Mouse (Mus musculus): ENCODE results near the gene Ocrl.
A peak's percentile ranks its signal among the peaks of the same experiment; 100 is the strongest.

Ocrl gene

DNA sequence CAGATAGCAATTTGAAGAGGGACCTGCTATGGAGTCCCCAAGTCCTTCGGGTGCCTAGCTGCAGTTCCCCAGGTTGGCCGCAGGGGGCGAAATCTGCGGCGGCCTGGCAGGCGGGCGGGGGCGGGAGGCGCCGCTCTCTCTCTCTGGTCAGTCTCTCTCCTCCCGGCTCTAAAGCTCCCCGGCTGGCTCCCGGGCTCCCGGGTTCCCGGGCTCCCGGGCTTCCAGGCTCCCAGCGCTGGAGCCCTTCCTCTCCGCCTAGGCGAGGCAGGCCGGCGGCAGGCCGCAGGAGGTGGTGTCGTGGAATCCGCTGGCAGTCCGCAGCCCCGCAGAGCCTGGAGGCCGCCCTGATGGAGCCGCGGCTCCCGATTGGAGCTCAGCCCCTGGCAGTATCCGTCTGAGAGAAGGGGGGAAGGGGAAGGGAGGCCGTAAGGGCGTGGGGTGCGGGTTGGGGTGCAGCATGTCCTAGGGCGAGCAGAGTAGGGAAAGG is at the start of gene Ocrl:
Ocrl (plus strand) TSS at position 82 of the 487 bp plus-strand sequence.
- peak; percentile 54 for DNase-seq (ENCODE audit: low spot score)

DNA sequence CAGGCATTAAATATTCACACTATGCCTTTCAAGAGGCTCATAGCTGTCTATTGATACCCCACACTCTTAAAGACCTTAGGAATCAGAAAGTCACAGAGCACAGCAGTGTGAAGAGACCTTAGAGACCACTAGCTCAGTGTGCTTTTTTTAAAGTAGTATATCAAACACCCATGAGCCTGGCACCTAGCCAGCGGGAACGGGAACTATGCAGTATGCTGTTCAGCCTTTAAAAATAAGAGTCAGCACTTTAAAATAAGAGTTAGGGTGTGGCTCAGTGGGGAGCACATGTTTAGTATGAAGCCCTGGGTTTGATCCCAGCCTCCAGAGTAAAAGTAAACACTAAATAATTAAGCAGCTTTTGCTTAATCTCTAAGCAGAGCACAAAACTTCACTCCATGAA is 32.1 kb upstream of the Ocrl start:
- DNase-seq (ENCODE audit: low spot score), result no peak

GRCm38 (mm10) chrX:47882813-47883212 is 29.4 kb upstream of the Ocrl start:
- no peak for DNase-seq (ENCODE audit: low spot score)

GRCm38 (mm10) chrX:47887401-47887800 is 24.8 kb upstream of the Ocrl start:
- DNase-seq (ENCODE audit: low spot score), result no peak

- DNase-seq (ENCODE audit: low spot score), result no peak
Observed at GRCm38 (mm10) chrX:47891243-47891906, 20.8 kb upstream of the Ocrl start.

DNA sequence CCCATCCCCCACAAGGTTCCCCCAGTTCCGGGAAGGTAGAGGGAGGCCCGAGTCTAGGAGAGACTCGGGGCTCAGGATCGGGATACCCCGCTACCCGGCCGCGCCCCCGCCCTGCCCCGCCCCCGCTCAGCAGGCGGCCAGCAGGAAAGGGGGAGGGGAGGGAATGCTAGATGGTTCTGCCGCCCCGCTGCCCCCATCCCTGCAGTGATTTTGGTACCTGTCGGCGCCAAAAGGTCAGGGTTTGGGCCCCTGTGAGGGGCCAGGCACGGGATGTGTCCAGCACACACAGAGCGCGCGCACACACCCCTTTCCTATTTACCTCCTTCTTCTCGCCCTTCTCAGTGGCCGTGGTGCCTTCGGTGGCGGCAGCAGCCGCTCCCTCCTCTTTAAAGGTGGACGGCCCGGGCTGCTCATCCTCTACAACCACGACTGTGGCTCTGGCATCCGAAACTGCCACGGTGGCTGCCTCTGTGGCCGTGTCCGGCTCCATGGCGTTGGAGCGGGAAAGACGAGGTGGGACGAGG is 20.2 kb upstream of the Ocrl start:
- no peak for DNase-seq (ENCODE audit: low spot score)

- DNase-seq (ENCODE audit: low spot score), result no peak
Observed at GRCm38 (mm10) chrX:47892431-47893024, 19.7 kb upstream of the Ocrl start, which contains the start of gene Smarca1. TSS of gene Smarca1 (minus strand) at chrX:47892974.

DNA sequence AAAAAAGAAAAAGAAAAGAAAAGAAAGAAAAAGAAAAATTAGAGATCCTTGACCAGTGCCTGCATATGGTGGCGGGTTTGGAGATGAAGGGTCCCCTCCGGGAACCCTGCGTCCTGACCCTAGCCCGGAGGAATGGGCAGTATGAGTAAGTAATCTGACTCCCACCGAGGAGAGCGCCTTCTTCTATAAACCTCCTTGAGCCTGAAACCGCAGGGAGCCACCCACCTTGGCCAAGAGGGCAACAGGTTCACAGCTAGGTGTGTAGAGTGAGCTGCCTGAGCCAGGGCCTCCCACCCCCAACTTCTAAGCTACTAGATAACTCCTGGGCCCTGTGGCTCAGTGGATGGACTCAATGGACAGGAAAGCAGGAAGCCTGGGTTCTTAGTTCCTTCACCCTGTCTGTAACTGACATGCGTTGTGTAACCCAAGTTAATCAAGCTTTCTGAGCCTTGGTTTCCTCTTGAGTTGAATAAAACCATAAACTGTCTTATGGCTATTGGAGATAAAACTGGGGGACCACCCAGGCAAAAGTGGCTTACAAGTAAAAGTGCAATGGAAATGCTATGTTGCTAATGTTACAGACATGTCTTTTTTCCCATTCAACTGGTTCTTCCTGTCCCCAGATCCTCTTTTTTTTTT is 836 bp downstream of the Ocrl start:
- no peak for DNase-seq (ENCODE audit: low spot score)

- no peak for DNase-seq (ENCODE audit: low spot score)
Observed at GRCm38 (mm10) chrX:47913543-47913938, 1.4 kb downstream of the Ocrl start.

- DNase-seq (ENCODE audit: low spot score), result no peak
Observed at GRCm38 (mm10) chrX:47916831-47917230, 4.6 kb downstream of the Ocrl start.

DNA sequence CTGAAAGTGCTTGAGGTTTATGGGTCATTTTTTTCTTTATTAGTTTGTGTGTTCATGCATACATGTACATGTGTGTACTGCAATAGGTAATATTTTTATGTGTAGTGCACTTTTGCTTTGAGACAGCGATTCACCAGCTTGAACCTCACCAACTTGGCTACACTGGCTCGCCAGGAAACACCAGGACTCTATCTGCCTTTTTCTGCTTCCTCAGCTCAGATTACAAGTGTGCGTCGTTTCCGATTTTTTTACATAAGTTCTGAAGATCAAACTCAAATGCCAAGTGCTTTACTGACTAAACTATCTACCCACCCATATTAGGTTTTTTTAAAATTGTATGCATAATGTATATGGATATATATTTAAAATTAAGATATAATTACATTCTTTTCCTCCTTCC is 8.4 kb downstream of the Ocrl start:
- no peak for DNase-seq (ENCODE audit: low spot score)

DNA sequence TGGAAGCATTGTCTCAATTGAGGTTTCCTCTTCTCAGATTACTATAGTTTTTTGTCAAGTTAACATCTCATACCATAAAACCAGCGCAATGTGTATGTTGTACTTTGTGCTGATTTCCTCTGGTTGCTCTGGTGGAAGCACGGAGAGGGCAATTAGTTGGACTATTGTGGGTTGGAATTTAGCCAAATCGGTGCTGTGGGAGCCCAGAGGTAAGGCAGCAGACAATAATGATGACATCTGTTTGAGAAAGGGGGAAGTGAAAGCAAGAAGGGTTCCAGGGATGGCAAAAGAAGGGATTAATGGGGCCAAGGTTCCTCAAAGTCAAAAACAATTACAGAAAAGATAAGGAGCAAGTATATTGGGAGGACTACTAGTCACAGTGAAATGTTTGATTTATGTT is 15.8 kb downstream of the Ocrl start:
- DNase-seq (ENCODE audit: low spot score), result no peak

DNA sequence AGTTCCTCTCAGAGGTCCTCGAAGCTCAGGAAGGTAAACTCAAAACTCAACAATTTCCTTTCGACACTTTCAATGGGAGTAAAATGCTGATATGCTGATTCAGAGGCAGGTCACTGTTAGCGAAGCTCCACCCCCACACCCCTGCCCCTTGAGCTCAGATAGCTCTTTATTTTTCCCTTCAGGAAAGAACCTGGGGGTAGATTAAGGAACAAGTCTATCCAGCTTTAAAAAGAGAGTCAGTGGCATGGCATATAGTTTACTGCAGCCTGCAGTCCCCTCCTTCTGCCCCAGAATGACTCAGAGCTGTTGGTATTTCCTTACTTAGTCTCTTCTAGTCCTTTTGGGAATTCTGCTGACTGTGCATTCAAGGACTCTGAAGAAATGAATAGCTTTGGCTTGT is 18.3 kb downstream of the Ocrl start:
- DNase-seq (ENCODE audit: low spot score), result no peak

DNA sequence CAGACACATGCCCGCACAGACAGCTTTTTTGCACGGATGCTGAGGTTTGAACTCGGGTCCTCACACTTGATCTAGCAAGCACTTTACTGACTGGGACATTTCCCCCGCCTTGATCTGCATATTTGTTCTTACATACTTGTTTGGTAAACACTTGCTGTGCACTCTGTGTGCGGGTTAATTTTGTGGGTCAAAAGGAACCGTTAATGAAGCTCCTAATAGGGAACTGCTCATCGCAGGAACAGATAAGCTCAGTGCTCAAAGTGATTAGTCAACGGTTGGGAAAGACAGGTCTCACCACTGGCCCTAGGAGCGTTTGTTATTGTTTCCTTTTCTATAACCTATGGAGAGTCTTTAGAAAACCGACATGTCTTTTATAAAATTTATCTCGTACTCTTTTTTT is 22.2 kb downstream of the Ocrl start:
- DNase-seq (ENCODE audit: low spot score), result no peak

DNA sequence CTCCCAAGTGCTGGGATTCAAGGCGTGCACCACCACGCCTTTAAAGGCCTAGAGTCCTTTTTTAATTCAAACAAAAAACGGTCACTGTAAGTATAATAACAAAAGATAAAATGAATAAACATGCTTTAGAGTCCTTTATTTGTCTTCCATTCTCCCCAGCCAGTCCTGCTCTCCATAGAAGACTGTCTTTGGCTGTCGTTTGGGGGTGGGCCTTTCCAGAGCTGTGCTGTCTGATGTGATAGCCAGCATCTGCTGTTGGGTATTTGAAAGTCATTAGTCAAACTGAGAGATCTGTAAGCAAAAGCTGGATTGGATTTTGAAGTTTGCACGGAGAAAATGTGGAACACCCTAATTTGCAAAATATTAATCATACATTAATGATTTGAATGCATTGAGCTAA is 24.7 kb downstream of the Ocrl start:
- DNase-seq (ENCODE audit: low spot score), result no peak

- DNase-seq (ENCODE audit: low spot score), result no peak
Observed at GRCm38 (mm10) chrX:47937740-47938139, 25.6 kb downstream of the Ocrl start.

DNA sequence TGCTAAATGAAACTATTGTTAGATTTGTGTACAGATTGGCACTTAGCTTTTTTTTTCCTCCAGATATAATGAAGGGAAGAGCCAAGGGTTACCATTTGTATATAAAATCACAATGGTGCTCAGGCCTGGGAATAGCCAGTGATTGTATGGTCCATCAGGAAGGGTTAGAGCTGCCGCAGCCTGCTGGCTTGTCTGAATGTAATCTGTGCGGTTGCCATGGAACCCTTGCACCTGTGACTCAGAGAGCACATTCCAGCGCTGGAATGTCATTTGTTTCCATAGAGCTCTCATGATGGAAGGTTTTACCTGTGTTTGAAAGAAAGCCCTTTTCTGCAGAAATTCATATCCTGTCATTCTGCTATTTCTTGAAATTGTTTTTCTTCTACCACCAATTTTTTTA is 37.5 kb downstream of the Ocrl start:
- DNase-seq (ENCODE audit: low spot score), result no peak

- no peak for DNase-seq (ENCODE audit: low spot score)
Observed at GRCm38 (mm10) chrX:47962579-47962978, 50.4 kb downstream of the Ocrl start.

DNA sequence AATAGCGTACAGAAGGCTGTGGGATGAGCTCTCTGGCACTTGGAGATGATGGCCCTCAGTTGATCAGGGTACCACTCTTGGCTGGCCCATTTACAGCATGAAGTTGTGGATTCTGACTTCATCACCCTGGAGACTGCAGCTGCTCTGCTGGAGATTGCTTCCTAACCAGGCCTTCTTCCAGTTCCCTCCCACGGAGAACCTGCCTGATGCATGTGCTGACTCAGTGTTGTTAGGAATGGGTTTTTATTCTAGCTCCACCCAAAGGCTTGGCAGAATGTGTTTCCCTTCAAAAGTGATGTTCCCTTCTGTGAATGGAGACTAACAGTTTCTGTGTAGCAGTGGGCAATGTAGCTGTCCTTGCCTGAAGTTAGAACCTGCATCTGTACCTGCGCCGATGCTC is 58.2 kb downstream of the Ocrl start:
- no peak for DNase-seq (ENCODE audit: low spot score)

DNA sequence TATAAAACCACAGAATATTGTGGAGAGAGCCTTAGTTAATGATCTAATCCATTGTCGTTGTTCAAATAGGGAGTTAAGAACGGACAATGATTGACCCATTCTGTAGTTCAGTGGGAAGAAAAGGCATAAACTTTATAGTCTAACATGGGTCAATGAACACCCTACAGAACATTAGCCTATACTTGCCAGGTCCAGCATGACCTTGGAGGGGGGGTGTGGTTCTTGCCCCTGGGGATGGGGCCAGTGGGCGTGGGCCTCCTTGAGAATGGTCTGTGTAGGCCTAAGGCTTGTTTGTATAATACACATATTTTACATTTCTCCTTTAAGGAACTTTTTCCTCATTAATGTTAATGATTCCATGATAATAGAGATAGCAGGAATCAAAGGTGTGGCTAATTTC is 58.7 kb downstream of the Ocrl start:
- DNase-seq (ENCODE audit: low spot score), result no peak

- no peak for DNase-seq (ENCODE audit: low spot score)
Observed at GRCm38 (mm10) chrX:47971366-47972128, 59.4 kb downstream of the Ocrl start.

GRCm38 (mm10) chrX:47976551-47976950 is 64.4 kb downstream of the Ocrl start:
- DNase-seq (ENCODE audit: low spot score), result no peak

Data from spleen, adult 12 weeks (tissue).